Mouse (Mus musculus): ENCODE results near the gene Gm12830.

GRCm38 (mm10) chr4:114779475-114779757 lies 42.1 kb upstream of the Gm12830 start:
- TF ChIP-seq CTCF (IDR thresholded peaks at IDR 0.05): no peak
- no peak for TF ChIP-seq EP300 (IDR thresholded peaks at IDR 0.05)
